Mouse (Mus musculus): Measurements from ENCODE around the gene Lhpp. TPM values are rescaled to one million over a fixed set of nuclear protein-coding genes. Genes with fewer than 3 reads are reported as not detected.
"Not testable (repeated sequence)": the region's sequence is repeated elsewhere in the genome, so short reads cannot be mapped to it uniquely, and the experiment has no call there.

The Lhpp gene
- total RNA-seq, 2 experiments from 2014 or later = 12.9 to 13.6 TPM

GRCm38 (mm10) chr7:132640946-132641345 is 30.5 kb downstream of the Lhpp start:
- intact Hi-C loops (cut with DNase I) = no loop called here
- DNase-seq = peak; percentile 42 to 56

- DNase-seq = no peak
- intact Hi-C loops (cut with DNase I) = no loop called here
These were observed 31.2 kb downstream of the Lhpp start for GRCm38 (mm10) chr7:132641606-132642005.

GRCm38 (mm10) chr7:132644605-132645279 is 34.3 kb downstream of the Lhpp start:
- no peak for DNase-seq
- intact Hi-C loops (cut with DNase I) = no loop called here

GRCm38 (mm10) chr7:132646514-132646913 is 36.1 kb downstream of the Lhpp start:
- intact Hi-C loops (cut with DNase I) = no loop called here
- DNase-seq = no peak

- DNase-seq = no peak
- intact Hi-C loops (cut with DNase I) = loop anchor here (5.0 kb wide), 1 partner anchor 218 kb away; no protein-coding TSS in a partner anchor
These were observed 44.0 kb downstream of the Lhpp start for GRCm38 (mm10) chr7:132654412-132654811.

- intact Hi-C loops (cut with DNase I) = loop anchor here (1.0 to 5.0 kb wide), 7 partner anchors 18 to 346 kb away; partner anchors contain the start of gene Eef1akmt2
These were observed 45.6 kb downstream of the Lhpp start for GRCm38 (mm10) chr7:132656075-132656474.

GRCm38 (mm10) chr7:132656548-132656947 is 46.1 kb downstream of the Lhpp start:
- intact Hi-C loops (cut with DNase I) = loop anchor here (1.0 to 5.0 kb wide), 7 partner anchors 18 to 346 kb away; partner anchors contain the start of gene Eef1akmt2
- peak; percentile 92 to 98 for DNase-seq

More at GRCm38 (mm10) chr7:132656075-132656474, 45.6 kb downstream of the Lhpp start:
- DNase-seq = peak; percentile 89 to 94

- DNase-seq = no peak
- intact Hi-C loops (cut with DNase I) = loop anchor here (2.0 to 5.0 kb wide), 5 partner anchors 55 to 345 kb away; partner anchors contain the start of gene Eef1akmt2
These were observed 47.1 kb downstream of the Lhpp start for GRCm38 (mm10) chr7:132657371-132658057.

- intact Hi-C loops (cut with DNase I) = loop anchor here (5.0 kb wide), 4 partner anchors 54 to 344 kb away; partner anchors contain the start of gene Eef1akmt2
- peak; percentile 54 to 55 for DNase-seq
These were observed 47.6 kb downstream of the Lhpp start for GRCm38 (mm10) chr7:132658058-132658450.

- DNase-seq = no peak
- intact Hi-C loops (cut with DNase I) = loop anchor here (5.0 kb wide), 4 partner anchors 54 to 344 kb away; partner anchors contain the start of gene Eef1akmt2
These were observed 48.2 kb downstream of the Lhpp start for GRCm38 (mm10) chr7:132658688-132659087.

GRCm38 (mm10) chr7:132659633-132660032 is 49.2 kb downstream of the Lhpp start:
- intact Hi-C loops (cut with DNase I) = loop anchor here (5.0 kb wide), 4 partner anchors 53 to 343 kb away; partner anchors contain the start of gene Eef1akmt2
- peak; percentile 25 to 27 for DNase-seq

GRCm38 (mm10) chr7:132662831-132663230 is 52.4 kb downstream of the Lhpp start:
- intact Hi-C loops (cut with DNase I); DNase-seq: not testable (repeated sequence)

GRCm38 (mm10) chr7:132664815-132665214 is 54.4 kb downstream of the Lhpp start:
- DNase-seq = no peak
- intact Hi-C loops (cut with DNase I) = no loop called here

GRCm38 (mm10) chr7:132665664-132666382 is 55.4 kb downstream of the Lhpp start:
- intact Hi-C loops (cut with DNase I) = no loop called here
- no peak for DNase-seq

- no peak for DNase-seq
- intact Hi-C loops (cut with DNase I) = no loop called here
These were observed 56.1 kb downstream of the Lhpp start for GRCm38 (mm10) chr7:132666516-132666915.

- peak; percentile 62 to 73 for DNase-seq
- intact Hi-C loops (cut with DNase I) = no loop called here
These were observed 58.2 kb downstream of the Lhpp start for GRCm38 (mm10) chr7:132668604-132669003.

GRCm38 (mm10) chr7:132669999-132670862 is 59.8 kb downstream of the Lhpp start:
- intact Hi-C loops (cut with DNase I) = loop anchor here (5.0 kb wide), 2 partner anchors 42 to 142 kb away; partner anchors contain the start of gene Fam53b
- peak in 1 of 2 experiments; percentile 39 for DNase-seq

- intact Hi-C loops (cut with DNase I) = loop anchor here (5.0 kb wide), 2 partner anchors 41 to 141 kb away; partner anchors contain the start of gene Fam53b
- DNase-seq = peak; percentile 80 to 81
These were observed 60.4 kb downstream of the Lhpp start for GRCm38 (mm10) chr7:132670863-132671165.

GRCm38 (mm10) chr7:132672481-132672959 is 62.1 kb downstream of the Lhpp start:
- intact Hi-C loops (cut with DNase I) = loop anchor here (5.0 kb wide), 2 partner anchors 40 to 140 kb away; partner anchors contain the start of gene Fam53b
- peak; percentile 72 to 73 for DNase-seq
